Mouse (Mus musculus) intestine, postnatal 0 days (tissue): Measurements from ENCODE around the gene Zdhhc13. TPM values are rescaled to one million over a fixed set of nuclear protein-coding genes. Genes with fewer than 3 reads are reported as not detected.

Experiments used
- ATAC-seq: fragments of 200-750 bp; cut with Nextera tagmentation; 2 replicates; pipeline ENCODE4 v1.8.0; 2017; ENCODE audit warnings: mild to moderate bottlenecking, moderate TSS enrichment, moderate library complexity
- H3K27ac ChIP-seq: fragments of 300-500 bp; sonication (generic); 2 replicates; pipeline ENCODE4 v1.5.1; 2014; ENCODE audit warnings: mild to moderate bottlenecking, low read depth, low read length, moderate library complexity
- H3K27me3 ChIP-seq: fragments of 300-500 bp; sonication (generic); replicated peaks from 2 replicates; pipeline ENCODE4 v1.6.1; 2014; ENCODE audit warnings: low read length, mixed read lengths; ENCODE audit not compliant: control insufficient read depth, insufficient read depth
- H3K36me3 ChIP-seq: fragments of 300-500 bp; sonication (generic); 2 replicates; pipeline ENCODE4 v1.6.1; 2014; ENCODE audit warnings: mild to moderate bottlenecking, moderate library complexity; ENCODE audit not compliant: control insufficient read depth, insufficient read depth
- H3K4me1 ChIP-seq: fragments of 300-500 bp; sonication (generic); replicated peaks from 2 replicates; pipeline ENCODE4 v1.6.1; 2014; ENCODE audit warnings: antibody characterized with exemption, low read length, mixed read lengths; ENCODE audit not compliant: control insufficient read depth, insufficient read depth
- H3K4me2 ChIP-seq: fragments of 300-500 bp; sonication (generic); replicated peaks from 2 replicates; pipeline ENCODE4 v1.6.1; 2014; ENCODE audit warnings: low read depth, mild to moderate bottlenecking, moderate library complexity
- H3K4me3 ChIP-seq: fragments of 300-500 bp; sonication (generic); 2 replicates; pipeline ENCODE4 v1.5.1; 2014; ENCODE audit warnings: low read depth, low read length
- H3K9ac ChIP-seq: fragments of 300-500 bp; sonication (generic); 2 replicates; pipeline ENCODE4 v1.6.1; 2014; ENCODE audit warnings: mild to moderate bottlenecking, low read depth, low read length
- H3K9me3 ChIP-seq: fragments of 300-500 bp; sonication (generic); 2 replicates; pipeline ENCODE4 v1.6.1; 2016; ENCODE audit warnings: mixed run types; ENCODE audit not compliant: control insufficient read depth
- CTCF ChIP-seq: sonication (generic); IDR thresholded peaks from 2 replicates; pipeline ENCODE4 v1.5.1; 2016; ENCODE audit warnings: low read depth, mild to moderate bottlenecking, control low read depth, antibody characterized with exemption, moderate library complexity
- WGBS: fragments of 180-500 bp; shearing (Covaris S2); extraction: QIAGEN DNeasy Blood & Tissue Kit; methylation state at CpG from one replicate; pipeline ENCODE4 v1.1.7; 2014; 5-methylcytosine and 5-hydroxymethylcytosine counted together
- polyA plus RNA-seq: library from polyadenylated mRNA; unstranded; fragments of >200 nt; fragmentation: Nextera tagmentation; extraction: Ambion mirVana; gene quantifications from 2 replicates; pipeline ENCODE4 v1.2.1, GENCODE M21; 2015

The Zdhhc13 gene
- polyA plus RNA-seq, 1 experiment from 2014 or later, result 29.8 TPM

DNA sequence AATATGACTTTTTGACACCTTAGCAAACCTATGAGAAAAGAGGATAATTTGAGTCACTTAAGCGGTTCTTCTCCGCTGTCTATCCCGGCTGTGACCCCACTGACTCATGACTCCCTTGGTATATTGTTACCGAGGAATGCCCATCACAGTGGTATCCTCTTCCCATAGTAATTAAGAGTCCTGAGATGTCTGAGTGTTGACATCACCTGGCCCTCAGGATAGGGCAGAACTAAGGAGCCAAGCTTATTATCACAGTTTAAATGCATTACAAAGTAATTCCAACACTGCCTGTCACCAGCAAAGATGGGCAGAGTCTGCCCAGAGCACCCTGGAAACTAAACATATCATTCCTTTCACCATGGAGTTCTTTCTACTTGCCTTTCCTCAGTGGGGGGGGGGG lies 22.8 kb upstream of the Zdhhc13 start:
- no peak for ATAC-seq
- H3K27ac ChIP-seq, result no peak overlapping the region
- TF ChIP-seq CTCF, result no peak
- no peak overlapping the region for H3K9ac ChIP-seq
- no peak overlapping the region for H3K4me2 ChIP-seq
- no peak overlapping the region for H3K4me3 ChIP-seq
- no peaks in the 10 kb centered on the region for H3K27me3 ChIP-seq
- no peaks in the 10 kb centered on the region for H3K4me1 ChIP-seq
- H3K36me3 ChIP-seq, result no peaks in the 10 kb centered on the region
- WGBS, result 79% methylated on average over 4 of the region's 4 CpGs
- H3K9me3 ChIP-seq, result no peaks in the 10 kb centered on the region

DNA sequence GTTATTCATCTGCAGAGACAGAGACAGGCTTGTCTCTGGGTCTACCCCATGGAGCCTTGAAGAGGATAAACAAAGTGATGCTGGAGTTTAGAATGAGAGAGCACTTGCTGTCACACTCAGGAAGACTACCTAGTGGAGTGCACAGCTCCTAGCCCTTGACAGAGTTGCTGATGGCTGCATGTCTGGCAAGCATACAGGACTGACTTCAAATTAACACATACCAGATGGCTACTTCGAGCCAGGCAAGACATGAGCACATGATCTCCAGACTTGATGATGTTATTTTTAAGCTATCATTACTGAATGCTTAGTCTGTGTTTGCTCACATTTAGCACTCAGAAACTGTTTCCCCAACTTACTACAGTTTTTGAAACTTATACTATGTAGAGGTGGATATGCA lies 19.1 kb upstream of the Zdhhc13 start:
- whole genome bisulfite sequencing, result 63% methylated on average over 1 of the region's 1 CpGs
- ATAC-seq, result no peak
- H3K4me3 ChIP-seq, result no peak overlapping the region
- 0 out of 2 replicates have a peak, but pooled peaks cover 3% of the 10 kb centered on the region for H3K4me1 ChIP-seq
- H3K27ac ChIP-seq, result no peak overlapping the region
- H3K27me3 ChIP-seq, result no peaks in the 10 kb centered on the region
- no peak overlapping the region for H3K4me2 ChIP-seq
- H3K9me3 ChIP-seq, result no peaks in the 10 kb centered on the region
- H3K36me3 ChIP-seq, result no peaks in the 10 kb centered on the region
- TF ChIP-seq CTCF, result no peak
- H3K9ac ChIP-seq, result no peak overlapping the region

DNA sequence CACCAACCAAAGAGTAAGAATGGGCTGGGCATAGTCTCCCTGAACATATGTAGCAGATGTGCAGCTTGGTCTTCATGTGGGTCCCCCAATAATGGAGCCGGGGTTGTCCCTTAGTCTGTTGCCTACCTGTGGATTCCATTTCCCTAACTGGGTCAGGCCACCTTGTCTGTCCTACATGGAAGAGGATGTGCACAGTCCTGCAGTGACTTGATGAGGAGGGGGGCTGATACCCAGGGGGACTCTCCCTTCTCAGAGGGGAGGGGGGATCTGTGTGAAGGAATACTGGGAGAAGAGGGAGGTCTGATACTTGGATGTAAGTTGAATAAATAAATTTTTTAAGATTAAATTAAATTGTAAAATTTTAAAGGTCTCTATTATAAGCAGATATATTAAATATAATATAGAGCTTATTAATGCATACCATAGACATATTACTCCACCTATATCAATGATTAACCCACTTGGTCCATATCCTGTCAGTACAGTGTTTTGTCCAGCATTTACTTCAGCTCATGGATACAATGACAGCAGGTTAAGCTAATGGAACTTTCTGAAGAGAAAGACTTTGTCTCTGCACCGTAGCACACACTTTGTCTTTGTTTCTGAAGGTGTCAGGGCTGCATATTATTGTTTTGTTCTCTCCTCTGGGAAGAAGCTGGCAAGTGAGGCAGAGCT lies 16.6 kb upstream of the Zdhhc13 start:
- ATAC-seq, result peak; percentile 32; the same call in 1 of the 2 replicates

DNA sequence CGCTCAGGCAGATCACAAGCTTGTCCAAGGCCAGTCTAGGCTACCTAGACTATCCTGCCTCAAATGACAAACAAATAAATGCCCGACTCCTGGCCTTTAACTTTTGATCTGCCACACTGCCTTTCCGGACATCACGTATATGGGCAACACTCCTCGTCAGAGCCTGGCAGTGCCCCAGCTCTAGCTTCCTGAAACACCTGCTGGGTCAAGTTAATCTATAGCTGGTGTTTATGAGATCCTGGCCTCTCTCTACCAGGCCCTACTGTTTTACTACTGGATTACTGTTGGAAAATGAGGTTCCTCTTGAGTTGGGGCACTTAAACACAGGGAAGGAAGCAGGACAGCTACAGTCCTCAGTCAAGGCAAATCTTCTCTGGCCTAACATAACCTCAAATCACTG lies 15.5 kb upstream of the Zdhhc13 start:
- WGBS, result 36% methylated on average over 5 of the region's 5 CpGs
- Histone ChIP-seq H3K4me2 (no peak overlapping the region), H3K4me1 (0 out of 2 replicates have a peak, but pooled peaks cover 3% of the 10 kb centered on the region), H3K4me3 (no peak overlapping the region), H3K27ac (peak overlapping the region; percentile 35; the same call in 1 of the 2 replicates), H3K36me3 (no peaks in the 10 kb centered on the region), H3K9ac (no peak overlapping the region), H3K9me3 (no peaks in the 10 kb centered on the region), H3K27me3 (no peaks in the 10 kb centered on the region)
- no peak for TF ChIP-seq CTCF
- ATAC-seq, result peak; percentile 88

More for the DNA sequence above, 16.6 kb upstream of the Zdhhc13 start:
- Histone ChIP-seq H3K9ac (no peak overlapping the region), H3K4me2 (no peak overlapping the region), H3K36me3 (no peaks in the 10 kb centered on the region), H3K4me1 (0 out of 2 replicates have a peak, but pooled peaks cover 3% of the 10 kb centered on the region), H3K4me3 (no peak overlapping the region), H3K27me3 (no peaks in the 10 kb centered on the region), H3K27ac (no peak overlapping the region), H3K9me3 (no peaks in the 10 kb centered on the region)
- WGBS, result 64% methylated on average over 2 of the region's 2 CpGs
- TF ChIP-seq CTCF, result no peak

DNA sequence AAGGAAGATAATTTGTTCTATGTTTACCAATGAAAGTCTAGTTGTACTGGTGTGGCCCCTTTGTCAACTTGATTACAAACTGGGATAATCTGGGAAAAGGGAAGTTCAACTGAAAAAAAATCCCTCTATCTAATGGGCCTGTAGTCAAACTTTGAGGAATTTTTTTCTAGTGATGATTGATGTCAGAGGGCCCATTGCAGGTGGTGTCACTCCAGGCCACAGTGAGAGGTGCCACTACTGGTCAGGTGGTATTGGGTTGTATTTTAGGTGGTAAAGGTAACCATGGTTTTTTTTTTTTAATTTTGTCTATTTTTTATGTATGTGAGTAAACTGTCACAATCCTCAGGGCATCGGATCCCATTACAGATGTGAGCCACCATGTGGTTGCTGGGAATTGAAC lies 14.2 kb upstream of the Zdhhc13 start:
- ATAC-seq, result no peak
- WGBS, result 100% methylated on average over 1 of the region's 1 CpGs
- no peak for TF ChIP-seq CTCF
- 0 out of 2 replicates have a peak, but pooled peaks cover 3% of the 10 kb centered on the region for H3K4me1 ChIP-seq
- H3K27me3 ChIP-seq, result no peaks in the 10 kb centered on the region
- H3K36me3 ChIP-seq, result no peaks in the 10 kb centered on the region
- H3K9me3 ChIP-seq, result no peaks in the 10 kb centered on the region
- no peak overlapping the region for H3K4me2 ChIP-seq
- H3K9ac ChIP-seq, result no peak overlapping the region
- no peak overlapping the region for H3K27ac ChIP-seq
- no peak overlapping the region for H3K4me3 ChIP-seq

DNA sequence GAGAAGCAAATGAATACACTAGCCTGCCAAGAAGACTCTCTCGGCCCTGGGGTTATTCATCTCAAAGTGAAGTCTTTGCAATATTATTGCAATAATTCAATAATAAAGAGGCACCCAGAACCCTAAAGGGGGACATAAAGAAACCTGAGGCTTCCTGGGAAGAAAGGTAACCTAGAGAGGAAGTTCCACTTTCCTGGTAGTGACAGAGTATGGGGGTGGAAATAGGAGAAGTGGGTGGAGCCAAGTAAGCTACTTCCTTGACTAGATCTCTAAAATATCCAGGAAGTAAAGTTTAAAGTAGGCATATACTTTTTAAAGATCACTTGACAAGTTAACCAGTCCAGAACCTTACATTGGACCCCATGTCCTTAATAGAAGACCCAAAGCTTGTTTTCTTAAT lies 13.4 kb upstream of the Zdhhc13 start:
- Histone ChIP-seq H3K4me1 (0 out of 2 replicates have a peak, but pooled peaks cover 3% of the 10 kb centered on the region), H3K4me3 (no peak overlapping the region), H3K4me2 (no peak overlapping the region), H3K9me3 (no peaks in the 10 kb centered on the region), H3K9ac (no peak overlapping the region), H3K27ac (no peak overlapping the region), H3K27me3 (no peaks in the 10 kb centered on the region), H3K36me3 (no peaks in the 10 kb centered on the region)
- no peak for ATAC-seq
- WGBS, result 66% methylated on average over 1 of the region's 1 CpGs
- TF ChIP-seq CTCF, result no peak
